Mouse (Mus musculus) heart, embryonic 11.5 days (tissue): Measurements from ENCODE around the gene Ppef2. TPM values are rescaled to one million over a fixed set of nuclear protein-coding genes. Genes with fewer than 3 reads are reported as not detected.

Source experiments
- ATAC-seq: fragments of 200-750 bp; cut with Nextera tagmentation; replicated peaks from 2 replicates; pipeline ENCODE4 v1.8.0; 2017; ENCODE audit warnings: moderate library complexity; ENCODE audit not compliant: insufficient number of reproducible peaks, low FRiP score, low TSS enrichment
- H3K27ac ChIP-seq: fragments of 300-500 bp; sonication (generic); 2 replicates; pipeline ENCODE4 v1.5.1; 2014; ENCODE audit warnings: mild to moderate bottlenecking, low read depth, low read length
- H3K27me3 ChIP-seq: fragments of 300-500 bp; sonication (generic); 2 replicates; pipeline ENCODE4 v1.6.1; 2014; ENCODE audit warnings: mild to moderate bottlenecking, low read length, mixed read lengths; ENCODE audit not compliant: control insufficient read depth, insufficient read depth
- H3K36me3 ChIP-seq: fragments of 300-500 bp; sonication (generic); 2 replicates; pipeline ENCODE4 v1.6.1; 2014; ENCODE audit warnings: mild to moderate bottlenecking, low read length, moderate library complexity, mixed read lengths; ENCODE audit not compliant: control insufficient read depth, insufficient read depth
- H3K4me1 ChIP-seq: fragments of 300-500 bp; sonication (generic); 2 replicates; pipeline ENCODE4 v1.6.1; 2014; ENCODE audit warnings: low read length; ENCODE audit not compliant: control insufficient read depth, insufficient read depth
- H3K4me2 ChIP-seq: fragments of 300-500 bp; sonication (generic); 2 replicates; pipeline ENCODE4 v1.6.1; 2014; ENCODE audit warnings: mild to moderate bottlenecking, moderate library complexity
- H3K4me3 ChIP-seq: fragments of 300-500 bp; sonication (generic); 2 replicates; pipeline ENCODE4 v1.5.1; 2014; ENCODE audit warnings: low read depth, low read length
- H3K9ac ChIP-seq: fragments of 300-500 bp; sonication (generic); 2 replicates; pipeline ENCODE4 v1.6.1; 2014; ENCODE audit warnings: mild to moderate bottlenecking, low read depth, low read length, moderate library complexity
- H3K9me3 ChIP-seq: fragments of 300-500 bp; sonication (generic); replicated peaks from 2 replicates; pipeline ENCODE4 v1.6.1; 2016; ENCODE audit warnings: low read length; ENCODE audit not compliant: control insufficient read depth
- WGBS: fragments of 180-500 bp; shearing (Covaris S2); extraction: QIAGEN DNeasy Blood & Tissue Kit; methylation state at CpG from one replicate; pipeline ENCODE4 v1.1.7; 2014; ENCODE audit not compliant: insufficient replicate concordance; 5-methylcytosine and 5-hydroxymethylcytosine counted together
- polyA plus RNA-seq: library from polyadenylated mRNA; unstranded; fragments of >200 nt; fragmentation: Nextera tagmentation; extraction: Ambion mirVana; gene quantifications from 2 replicates; pipeline ENCODE4 v1.2.1, GENCODE M21; 2014

Gene Ppef2
- polyA plus RNA-seq, 1 experiment from 2014 or later: 0.26 TPM

- no peaks in the 10 kb centered on the region for H3K27me3 ChIP-seq
- H3K4me2 ChIP-seq: no peak overlapping the region
- H3K9ac ChIP-seq: no peak overlapping the region
- no peak overlapping the region for H3K27ac ChIP-seq
- H3K4me3 ChIP-seq: no peak overlapping the region
- whole genome bisulfite sequencing: 76% methylated on average over 11 of the region's 11 CpGs
- no peaks in the 10 kb centered on the region for H3K36me3 ChIP-seq
- H3K9me3 ChIP-seq: no peaks in the 10 kb centered on the region
- no peak for ATAC-seq
- no peaks in the 10 kb centered on the region for H3K4me1 ChIP-seq
Observed at GRCm38 (mm10) chr5:92230306-92230705, 25.8 kb downstream of the Ppef2 start.

GRCm38 (mm10) chr5:92229514-92229913, 26.6 kb downstream of the Ppef2 start:
- 89% methylated on average over 3 of the region's 3 CpGs for WGBS

GRCm38 (mm10) chr5:92228776-92229175, 27.3 kb downstream of the Ppef2 start:
- Histone ChIP-seq H3K9me3 (no peaks in the 10 kb centered on the region), H3K27ac (no peak overlapping the region), H3K4me2 (0 out of 2 replicates have a peak overlapping the region, but pooled peaks have one; percentile 9), H3K4me3 (no peak overlapping the region), H3K9ac (no peak overlapping the region), H3K36me3 (no peaks in the 10 kb centered on the region), H3K27me3 (no peaks in the 10 kb centered on the region), H3K4me1 (no peaks in the 10 kb centered on the region)
- 18% methylated on average over 10 of the region's 10 CpGs for WGBS
- ATAC-seq: no peak

More at GRCm38 (mm10) chr5:92229514-92229913, 26.6 kb downstream of the Ppef2 start:
- H3K36me3 ChIP-seq: no peaks in the 10 kb centered on the region
- no peak overlapping the region for H3K4me3 ChIP-seq
- no peak overlapping the region for H3K4me2 ChIP-seq
- H3K27me3 ChIP-seq: no peaks in the 10 kb centered on the region
- no peak overlapping the region for H3K9ac ChIP-seq
- no peak overlapping the region for H3K27ac ChIP-seq
- ATAC-seq: no peak
- H3K9me3 ChIP-seq: no peaks in the 10 kb centered on the region
- H3K4me1 ChIP-seq: no peaks in the 10 kb centered on the region

DNA sequence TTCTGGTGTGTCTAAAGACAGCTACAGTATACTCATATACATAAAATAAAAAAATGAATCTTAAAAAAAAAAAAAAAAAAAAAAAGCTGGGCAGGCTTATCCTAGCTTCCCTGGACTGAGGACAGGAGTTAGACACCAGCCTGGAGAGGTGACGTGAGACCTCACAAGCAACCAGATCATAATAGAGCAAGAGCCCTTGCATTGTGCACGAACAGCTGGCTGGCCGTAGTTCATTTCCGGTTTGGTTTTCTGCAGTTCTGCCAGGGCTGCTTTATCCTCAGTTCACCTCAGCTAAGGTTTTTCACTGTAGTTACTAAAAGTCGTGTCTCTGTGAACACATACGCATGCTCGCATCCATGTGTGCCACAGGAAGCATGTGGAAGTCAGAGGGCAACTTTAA, 28.3 kb downstream of the Ppef2 start:
- no peak overlapping the region for H3K9ac ChIP-seq
- no peaks in the 10 kb centered on the region for H3K4me1 ChIP-seq
- H3K4me2 ChIP-seq: no peak overlapping the region
- H3K4me3 ChIP-seq: no peak overlapping the region
- H3K36me3 ChIP-seq: no peaks in the 10 kb centered on the region
- WGBS: 79% methylated on average over 7 of the region's 7 CpGs
- no peaks in the 10 kb centered on the region for H3K27me3 ChIP-seq
- no peaks in the 10 kb centered on the region for H3K9me3 ChIP-seq
- no peak for ATAC-seq
- no peak overlapping the region for H3K27ac ChIP-seq

GRCm38 (mm10) chr5:92220287-92220902, 35.7 kb downstream of the Ppef2 start:
- Histone ChIP-seq H3K27ac (no peak overlapping the region), H3K4me2 (no peak overlapping the region)
- WGBS: 82% methylated on average over 8 of the region's 8 CpGs

DNA sequence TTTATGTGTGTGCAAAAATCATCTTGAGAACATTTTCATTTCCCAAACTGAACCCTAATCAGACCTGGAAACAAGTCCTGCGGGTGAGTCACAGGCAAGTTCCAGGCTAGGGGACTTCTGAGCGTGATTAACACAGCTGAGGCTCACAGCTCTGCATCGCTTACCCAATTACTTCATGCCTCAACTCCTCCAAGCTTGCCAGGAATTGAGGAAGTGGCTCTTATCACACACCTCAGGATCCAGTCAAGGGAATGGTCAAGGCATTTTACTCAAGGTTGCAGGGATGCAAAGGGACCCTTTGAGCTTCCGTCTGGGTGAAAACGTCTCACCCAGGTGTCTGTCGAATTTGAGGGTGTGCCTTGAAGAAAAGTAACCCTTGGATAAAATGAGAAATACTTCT, 36.3 kb downstream of the Ppef2 start:
- Histone ChIP-seq H3K4me1 (no peaks in the 10 kb centered on the region; the same call in 1 of the 2 replicates), H3K27ac (no peak overlapping the region), H3K36me3 (no peaks in the 10 kb centered on the region), H3K27me3 (no peaks in the 10 kb centered on the region), H3K4me2 (no peak overlapping the region), H3K4me3 (no peak overlapping the region), H3K9ac (no peak overlapping the region), H3K9me3 (no peaks in the 10 kb centered on the region)
- WGBS: 37% methylated on average over 6 of the region's 6 CpGs
- ATAC-seq: no peak

More at GRCm38 (mm10) chr5:92220287-92220902, 35.7 kb downstream of the Ppef2 start:
- Histone ChIP-seq H3K9ac (no peak overlapping the region), H3K4me1 (no peaks in the 10 kb centered on the region; the same call in 1 of the 2 replicates), H3K36me3 (no peaks in the 10 kb centered on the region), H3K4me3 (no peak overlapping the region), H3K27me3 (no peaks in the 10 kb centered on the region), H3K9me3 (no peaks in the 10 kb centered on the region)
- ATAC-seq: no peak

- no peaks in the 10 kb centered on the region; the same call in 1 of the 2 replicates for H3K4me1 ChIP-seq
- ATAC-seq: no peak
- H3K27ac ChIP-seq: no peak overlapping the region
- H3K36me3 ChIP-seq: no peaks in the 10 kb centered on the region
- H3K9me3 ChIP-seq: no peaks in the 10 kb centered on the region
- WGBS: 55% methylated on average over 17 of the region's 17 CpGs
- no peak overlapping the region for H3K4me3 ChIP-seq
- no peaks in the 10 kb centered on the region for H3K27me3 ChIP-seq
- no peak overlapping the region for H3K4me2 ChIP-seq
- no peak overlapping the region for H3K9ac ChIP-seq
Observed at GRCm38 (mm10) chr5:92218915-92219793, 36.9 kb downstream of the Ppef2 start.

GRCm38 (mm10) chr5:92215308-92215707, 40.8 kb downstream of the Ppef2 start, which contains the start of gene U90926:
TSS of gene U90926 (minus strand) at chr5:92215408.
- Histone ChIP-seq H3K27ac (no peak within 1 kb of the TSS), H3K4me1 (no peaks in the 10 kb centered on the region; the same call in 1 of the 2 replicates), H3K4me3 (no peak within 1 kb of the TSS), H3K4me2 (no peak within 1 kb of the TSS), H3K36me3 (no peaks in the 10 kb centered on the region), H3K9ac (no peak within 1 kb of the TSS), H3K9me3 (no peaks in the 10 kb centered on the region), H3K27me3 (no peaks in the 10 kb centered on the region)
- ATAC-seq: no peak
- WGBS: 86% methylated on average over 4 of the region's 4 CpGs
